Mouse (Mus musculus) cerebellum, postnatal 25 days (tissue): ENCODE measurements at regions not wholly inside any gene's neighbourhood (a gene's known extent, or its start where the extent isn't known, plus 50 kb on each side); places are given as distances from the start of the nearest gene placed in this dataset.
"Not testable (repeated sequence)": the region's sequence is repeated elsewhere in the genome, so short reads cannot be mapped to it uniquely, and the experiment has no call there.

Experiments
- DNase-seq, 2 experiments: peaks; one replicate each; pipeline ENCODE4 v3.0.0; 2021; ENCODE audit warnings: mixed read lengths in 2 of 2

GRCm38 (mm10) chr2:108766461-108766860 lies 514.1 kb upstream of the Kif18a start:
- DNase-seq, result no peak

- DNase-seq, result no peak
Measured at GRCm38 (mm10) chr2:108770383-108770782, 510.2 kb upstream of the Kif18a start.

- DNase-seq, result no peak
Measured at GRCm38 (mm10) chr2:108783457-108783856, 497.1 kb upstream of the Kif18a start.

- DNase-seq, result peak; percentile 50 to 61
Measured at GRCm38 (mm10) chr2:108785161-108785957, 495.2 kb upstream of the Kif18a start.

GRCm38 (mm10) chr2:108789166-108789565 lies 491.4 kb upstream of the Kif18a start:
- no peak for DNase-seq

GRCm38 (mm10) chr2:108795145-108795544 lies 485.4 kb upstream of the Kif18a start:
- DNase-seq, result no peak

GRCm38 (mm10) chr2:108796816-108797581 lies 483.5 kb upstream of the Kif18a start:
- no peak for DNase-seq

- DNase-seq, result no peak
Measured at GRCm38 (mm10) chr2:108812367-108812766, 468.2 kb upstream of the Kif18a start.

- DNase-seq, result no peak
Measured at GRCm38 (mm10) chr2:108813040-108813566, 467.4 kb upstream of the Kif18a start.

- DNase-seq, result no peak
Measured at GRCm38 (mm10) chr2:108816579-108816978, 464.0 kb upstream of the Kif18a start.

GRCm38 (mm10) chr2:108824025-108824424 lies 456.5 kb upstream of the Kif18a start:
- no peak for DNase-seq

GRCm38 (mm10) chr2:108825981-108826380 lies 454.6 kb upstream of the Kif18a start:
- no peak for DNase-seq

GRCm38 (mm10) chr2:108827106-108827838 lies 453.3 kb upstream of the Kif18a start:
- DNase-seq, result peak in 1 of 2 experiments; percentile 3

- no peak for DNase-seq
Measured at GRCm38 (mm10) chr2:108827974-108828700, 452.4 kb upstream of the Kif18a start.

- not testable (repeated sequence) for DNase-seq
Measured at GRCm38 (mm10) chr2:108843855-108844254, 436.7 kb upstream of the Kif18a start.

- no peak for DNase-seq
Measured at GRCm38 (mm10) chr2:108848051-108848450, 432.5 kb upstream of the Kif18a start.

GRCm38 (mm10) chr2:108854399-108854798 lies 426.1 kb upstream of the Kif18a start:
- no peak for DNase-seq

- DNase-seq, result peak in 1 of 2 experiments; percentile 18
Measured at GRCm38 (mm10) chr2:108877141-108877540, 403.4 kb upstream of the Kif18a start.

- no peak for DNase-seq
Measured at GRCm38 (mm10) chr2:108877676-108878075, 402.9 kb upstream of the Kif18a start.

- no peak for DNase-seq
Measured at GRCm38 (mm10) chr2:108904121-108904733, 376.3 kb upstream of the Kif18a start.

- no peak for DNase-seq
Measured at GRCm38 (mm10) chr2:108913555-108913954, 367.0 kb upstream of the Kif18a start.

GRCm38 (mm10) chr2:108913967-108914366 lies 366.6 kb upstream of the Kif18a start:
- no peak for DNase-seq
